Mouse (Mus musculus) ES-E14 (cell line): ENCODE measurements at regions not wholly inside any gene's neighbourhood (a gene's known extent, or its start where the extent isn't known, plus 50 kb on each side); places are given as distances from the start of the nearest gene placed in this dataset.

Experiments
- DNase-seq: peaks from one replicate; pipeline ENCODE4 v3.0.0-alpha.2; 2013; ENCODE audit warnings: low read depth, low spot score
- H3K27ac ChIP-seq: 2 replicates; pipeline ENCODE4 v1.5.1; 2012; ENCODE audit warnings: low read depth, mild to moderate bottlenecking, low read length, moderate library complexity, mixed read lengths; ENCODE audit not compliant: poor library complexity, insufficient read depth, severe bottlenecking
- H3K36me3 ChIP-seq: 2 replicates; pipeline ENCODE4 v1.6.1; 2012; ENCODE audit warnings: mild to moderate bottlenecking, low read length, moderate library complexity, mixed read lengths; ENCODE audit not compliant: control insufficient read depth, poor library complexity, insufficient read depth, severe bottlenecking
- H3K4me1 ChIP-seq, 2 experiments: fragments of 150-350 bp in 1 of 2; sonication (generic) in 1 of 2; 2 replicates each; pipeline ENCODE4 v1.6.1; 2012; ENCODE audit warnings: low read length in 2 of 2, mild to moderate bottlenecking in 1 of 2, mixed read lengths in 1 of 2; ENCODE audit not compliant: control insufficient read depth in 2 of 2, insufficient read depth in 2 of 2, poor library complexity in 1 of 2
- H3K4me3 ChIP-seq, 2 experiments: fragments of 150-350 bp in 1 of 2; sonication (generic) in 1 of 2; 2 replicates each; pipeline ENCODE4 v1.5.1; 2012; ENCODE audit warnings: low read length in 2 of 2, low read depth in 1 of 2, mild to moderate bottlenecking in 1 of 2, mixed read lengths in 1 of 2; ENCODE audit not compliant: insufficient read depth in 1 of 2, poor library complexity in 1 of 2, severe bottlenecking in 1 of 2
- H3K9ac ChIP-seq: 2 replicates; pipeline ENCODE4 v1.6.1; 2012; ENCODE audit warnings: low read depth, mild to moderate bottlenecking, low read length, mixed read lengths; ENCODE audit not compliant: poor library complexity, insufficient read depth, severe bottlenecking
- H3K9me3 ChIP-seq: fragments of 150-350 bp; sonication (generic); 2 replicates; pipeline ENCODE4 v1.6.1; 2012; ENCODE audit warnings: low read depth, mild to moderate bottlenecking, low read length; ENCODE audit not compliant: control insufficient read depth, insufficient read depth
- CHD2 ChIP-seq: IDR thresholded peaks from 2 replicates; pipeline ENCODE4 v1.6.1; 2014; ENCODE audit warnings: mild to moderate bottlenecking, low read depth, low read length, inconsistent platforms
- HCFC1 ChIP-seq: IDR thresholded peaks from 2 replicates; pipeline ENCODE4 v1.6.1; 2012; ENCODE audit warnings: low read length, inconsistent platforms, borderline replicate concordance; ENCODE audit not compliant: insufficient read depth
- MAFK ChIP-seq: IDR thresholded peaks from 2 replicates; pipeline ENCODE4 v1.6.1; 2014; ENCODE audit warnings: mild to moderate bottlenecking, low read depth, low read length, inconsistent platforms; ENCODE audit not compliant: insufficient read depth
- ZC3H11A ChIP-seq: IDR thresholded peaks from 2 replicates; pipeline ENCODE4 v1.6.1; 2012; ENCODE audit warnings: low read depth, mild to moderate bottlenecking, inconsistent platforms, low read length, borderline replicate concordance
- ZNF384 ChIP-seq: IDR thresholded peaks from 2 replicates; pipeline ENCODE4 v1.6.1; 2012; ENCODE audit warnings: low read depth, low read length, inconsistent platforms
- in situ Hi-C, 2 experiments: fragments of 600-800 bp; cut with MboI; formaldehyde crosslinking; loops; one replicate each; pipeline ENCODE4 v1.15.1; 2025; ENCODE audit warnings: low sequenced_read_pairs in 2 of 2, inconsistent platforms in 1 of 2; ENCODE audit not compliant: unreplicated experiment in 2 of 2

GRCm38 (mm10) chr7:73120276-73120675 is 255.0 kb upstream of the Rgma start:
- H3K9ac ChIP-seq = no peak overlapping the region
- no peaks in the 10 kb centered on the region for H3K4me1 ChIP-seq
- H3K27ac ChIP-seq = no peak overlapping the region
- no peak overlapping the region for H3K4me3 ChIP-seq
- H3K36me3 ChIP-seq = no peaks in the 10 kb centered on the region
- DNase-seq = no peak
- in situ Hi-C loops = no loop called here
- TF ChIP-seq HCFC1 (no peak), CHD2 (no peak), MAFK (no peak), ZNF384 (no peak), ZC3H11A (no peak)
- H3K9me3 ChIP-seq = no peaks in the 10 kb centered on the region

GRCm38 (mm10) chr7:73124976-73125375 is 250.3 kb upstream of the Rgma start:
- Histone ChIP-seq H3K9me3 (no peaks in the 10 kb centered on the region), H3K27ac (no peak overlapping the region), H3K9ac (no peak overlapping the region), H3K36me3 (no peaks in the 10 kb centered on the region), H3K4me3 (no peak overlapping the region), H3K4me1 (no peaks in the 10 kb centered on the region; a peak in 1 of 4 replicates)
- no peak for TF ChIP-seq HCFC1
- no peak for TF ChIP-seq MAFK
- no peak for TF ChIP-seq CHD2
- no peak for TF ChIP-seq ZNF384
- no peak for TF ChIP-seq ZC3H11A
- no peak for DNase-seq
- in situ Hi-C loops = no loop called here

- TF ChIP-seq CHD2 = no peak
- DNase-seq = no peak
- Histone ChIP-seq H3K36me3 (no peaks in the 10 kb centered on the region), H3K4me3 (no peak overlapping the region), H3K27ac (no peak overlapping the region), H3K4me1 (no peaks in the 10 kb centered on the region; a peak in 1 of 4 replicates), H3K9ac (no peak overlapping the region), H3K9me3 (no peaks in the 10 kb centered on the region)
- in situ Hi-C loops = no loop called here
Observed at GRCm38 (mm10) chr7:73125864-73126263, 249.4 kb upstream of the Rgma start.

GRCm38 (mm10) chr7:73135786-73136185 is 239.5 kb upstream of the Rgma start:
- Histone ChIP-seq H3K27ac (no peak overlapping the region), H3K9ac (no peak overlapping the region), H3K4me1 (peaks cover 2 to 15% of the 10 kb centered on the region in 2 experiments; a peak in 3 of 4 replicates), H3K4me3 (no peak overlapping the region), H3K9me3 (no peaks in the 10 kb centered on the region), H3K36me3 (no peaks in the 10 kb centered on the region)
- in situ Hi-C loops = no loop called here
- DNase-seq = no peak
- no peak for TF ChIP-seq ZC3H11A
- TF ChIP-seq ZNF384 = no peak
- no peak for TF ChIP-seq HCFC1
- no peak for TF ChIP-seq MAFK
- TF ChIP-seq CHD2 = no peak

GRCm38 (mm10) chr7:73138269-73138668 is 237.0 kb upstream of the Rgma start:
- in situ Hi-C loops = no loop called here
- TF ChIP-seq HCFC1 (no peak), MAFK (no peak), ZC3H11A (no peak), CHD2 (no peak), ZNF384 (no peak)
- H3K4me3 ChIP-seq = no peak overlapping the region
- no peaks in the 10 kb centered on the region for H3K36me3 ChIP-seq
- no peak overlapping the region; the same call in 1 of the 2 replicates for H3K27ac ChIP-seq
- peak; percentile 53 for DNase-seq
- H3K9me3 ChIP-seq = no peaks in the 10 kb centered on the region
- H3K9ac ChIP-seq = no peak overlapping the region
- H3K4me1 ChIP-seq = peaks cover 2 to 16% of the 10 kb centered on the region in 2 experiments; a peak in 3 of 4 replicates
